Mouse (Mus musculus): ENCODE results near the gene Adamts2. TPM values are rescaled to one million over a fixed set of nuclear protein-coding genes. Genes with fewer than 3 reads are reported as not detected.

Gene Adamts2
- polyA plus RNA-seq, 1 experiment from 2014 or later = 8.5 TPM

DNA sequence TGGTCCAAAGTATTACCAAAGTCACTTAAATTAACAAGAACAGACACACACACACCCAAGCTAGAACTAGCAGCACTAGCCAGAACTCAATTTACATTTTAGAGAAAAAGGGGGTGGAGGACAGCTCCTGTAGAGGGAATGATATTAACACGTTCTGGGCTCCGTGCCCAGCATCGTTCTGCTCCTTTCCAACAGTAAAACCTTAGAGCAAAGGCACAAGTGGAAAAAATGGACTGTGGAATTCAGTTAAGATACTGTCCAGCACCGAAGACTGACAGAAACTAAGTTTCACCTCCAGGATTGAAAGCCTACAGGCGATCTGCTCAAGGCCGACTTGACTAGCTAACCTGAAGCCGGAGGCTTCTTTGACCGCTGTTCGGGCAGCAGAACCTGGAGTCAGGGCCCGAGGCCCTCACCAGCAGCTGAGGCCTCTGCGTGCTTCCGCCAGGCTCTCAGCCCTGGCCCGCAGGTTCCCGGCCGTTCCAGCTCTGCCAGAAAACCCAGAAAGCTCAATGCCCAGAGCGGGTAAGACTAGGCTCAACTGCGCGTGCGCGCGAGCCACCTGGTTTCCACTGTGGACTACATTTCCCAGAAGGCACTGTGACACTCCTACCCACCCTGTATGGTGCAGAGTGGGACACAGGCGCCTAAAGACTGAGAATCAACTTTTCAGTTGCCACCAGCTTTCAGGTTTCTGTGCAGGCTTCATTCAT, 239.3 kb downstream of the Adamts2 start, which contains the start of gene Zfp879:
Gene Zfp879, minus strand, starts transcription at position 530 of the 713 bp plus-strand sequence.
- no peaks in the 10 kb centered on the region for H3K27me3 ChIP-seq (replicated peaks)
- peak within 1 kb of the TSS; percentile 87 for H3K27ac ChIP-seq
- peak; percentile 97 for ATAC-seq
- WGBS = 12% methylated on average over 22 of the region's 22 CpGs
- H3K4me3 ChIP-seq (replicated peaks) = peak within 1 kb of the TSS; percentile 35
- peak within 1 kb of the TSS; percentile 52 for H3K9ac ChIP-seq
- no peaks in the 10 kb centered on the region for H3K9me3 ChIP-seq
- peak within 1 kb of the TSS; percentile 74 for H3K4me2 ChIP-seq (replicated peaks)
- H3K36me3 ChIP-seq = no peaks in the 10 kb centered on the region
- no peaks in the 10 kb centered on the region; the same call in 1 of the 2 replicates for H3K4me1 ChIP-seq (replicated peaks)

- Histone ChIP-seq H3K9me3 (no peaks in the 10 kb centered on the region), H3K36me3 (no peaks in the 10 kb centered on the region), H3K27ac (no peak overlapping the region), H3K27me3 (replicated peaks) (peaks cover 37% of the 10 kb centered on the region), H3K4me1 (replicated peaks) (peaks cover 7% of the 10 kb centered on the region), H3K4me2 (replicated peaks) (no peak overlapping the region), H3K9ac (no peak overlapping the region), H3K4me3 (replicated peaks) (no peak overlapping the region)
- no peak for ATAC-seq
- 85% methylated on average over 3 of the region's 3 CpGs for WGBS
These were observed 244.1 kb downstream of the Adamts2 start for GRCm38 (mm10) chr11:50845951-50846350.

GRCm38 (mm10) chr11:50847047-50847446, 245.2 kb downstream of the Adamts2 start:
- Histone ChIP-seq H3K9ac (no peak overlapping the region), H3K4me3 (replicated peaks) (no peak overlapping the region), H3K9me3 (no peaks in the 10 kb centered on the region), H3K36me3 (no peaks in the 10 kb centered on the region), H3K27me3 (replicated peaks) (peaks cover 48% of the 10 kb centered on the region), H3K4me1 (replicated peaks) (peaks cover 12% of the 10 kb centered on the region), H3K27ac (no peak overlapping the region), H3K4me2 (replicated peaks) (no peak overlapping the region)
- ATAC-seq = no peak
- 73% methylated on average over 5 of the region's 5 CpGs for WGBS

- no peak overlapping the region for H3K9ac ChIP-seq
- H3K4me2 ChIP-seq (replicated peaks) = no peak overlapping the region
- H3K27me3 ChIP-seq (replicated peaks) = peaks cover 59% of the 10 kb centered on the region
- no peaks in the 10 kb centered on the region for H3K9me3 ChIP-seq
- no peak overlapping the region for H3K27ac ChIP-seq
- WGBS = 41% methylated on average over 3 of the region's 3 CpGs
- no peak overlapping the region for H3K4me3 ChIP-seq (replicated peaks)
- peaks cover 12% of the 10 kb centered on the region for H3K4me1 ChIP-seq (replicated peaks)
- no peak for ATAC-seq
- H3K36me3 ChIP-seq = no peaks in the 10 kb centered on the region
These were observed 246.7 kb downstream of the Adamts2 start for GRCm38 (mm10) chr11:50848520-50849137.

GRCm38 (mm10) chr11:50849310-50849709, 247.4 kb downstream of the Adamts2 start:
- ATAC-seq = no peak
- Histone ChIP-seq H3K9me3 (no peaks in the 10 kb centered on the region), H3K4me2 (replicated peaks) (no peak overlapping the region), H3K4me1 (replicated peaks) (peaks cover 12% of the 10 kb centered on the region), H3K4me3 (replicated peaks) (no peak overlapping the region), H3K27me3 (replicated peaks) (peaks cover 59% of the 10 kb centered on the region), H3K36me3 (no peaks in the 10 kb centered on the region), H3K9ac (no peak overlapping the region), H3K27ac (no peak overlapping the region)
- 4% methylated on average over 10 of the region's 10 CpGs for WGBS

DNA sequence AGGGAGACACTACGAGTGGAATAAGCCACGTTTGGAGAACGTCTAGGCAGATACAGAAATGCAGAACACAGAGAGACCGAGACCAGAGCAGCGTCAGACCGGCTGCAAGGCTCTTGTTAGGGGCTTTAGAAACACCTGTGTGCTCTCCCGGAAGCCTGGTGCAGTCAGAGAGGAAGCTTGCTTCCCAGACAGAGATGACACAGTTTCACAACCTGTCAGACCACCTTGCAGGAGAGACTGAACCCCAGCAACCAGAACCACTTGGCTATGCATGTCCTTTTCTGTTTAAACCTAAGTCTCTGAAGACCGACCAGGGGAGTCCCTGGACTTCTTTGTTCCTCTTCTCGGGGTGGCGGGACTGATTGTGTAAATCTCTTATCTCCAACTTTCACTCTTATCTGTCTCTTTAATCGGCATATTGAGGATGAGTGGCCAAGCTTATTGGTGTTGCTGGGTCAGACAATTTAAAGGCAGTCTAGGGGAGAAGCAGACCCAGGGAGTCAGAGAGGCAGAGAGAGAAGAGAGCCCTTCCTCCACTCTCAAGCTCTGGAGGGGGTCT, 248.4 kb downstream of the Adamts2 start, which contains the start of gene Grm6:
Gene Grm6, plus strand, starts transcription at position 509 of the 559 bp plus-strand sequence.
- H3K27me3 ChIP-seq (replicated peaks) = peaks cover 59% of the 10 kb centered on the region

GRCm38 (mm10) chr11:50850989-50851601, 249.2 kb downstream of the Adamts2 start:
- Histone ChIP-seq H3K4me3 (replicated peaks) (peak overlapping the region; percentile 42), H3K4me2 (replicated peaks) (peak overlapping the region; percentile 90), H3K36me3 (no peaks in the 10 kb centered on the region), H3K27me3 (replicated peaks) (peaks cover 59% of the 10 kb centered on the region), H3K9me3 (no peaks in the 10 kb centered on the region), H3K4me1 (replicated peaks) (peaks cover 12% of the 10 kb centered on the region), H3K27ac (no peak overlapping the region), H3K9ac (peak overlapping the region; percentile 10; the same call in 1 of the 2 replicates)
- ATAC-seq = peak; percentile 49; the same call in 1 of the 2 replicates
- under 1% methylated on average over 66 of the region's 72 CpGs for WGBS

More for the DNA sequence above, 248.4 kb downstream of the Adamts2 start, which contains the start of gene Grm6:
- WGBS = under 1% methylated on average over 11 of the region's 11 CpGs
- Histone ChIP-seq H3K4me2 (replicated peaks) (peak within 1 kb of the TSS; percentile 90), H3K27ac (no peak within 1 kb of the TSS), H3K36me3 (no peaks in the 10 kb centered on the region), H3K9ac (peak within 1 kb of the TSS; percentile 10; the same call in 1 of the 2 replicates), H3K4me1 (replicated peaks) (peaks cover 12% of the 10 kb centered on the region), H3K9me3 (no peaks in the 10 kb centered on the region), H3K4me3 (replicated peaks) (peak within 1 kb of the TSS; percentile 42)
- no peak for ATAC-seq

Other genes with a start within 250 kb of the Adamts2 start
- gene Cby3, start 247.6 kb upstream of the Adamts2 start, polyA plus RNA-seq (2015; fragmentation: Nextera tagmentation; extraction: Ambion mirVana) = 0.42 and 0.49 TPM in 2 replicates
- 302 and 324 TPM in 2 replicates for gene Hnrnph1, start 225.1 kb upstream of the Adamts2 start, polyA plus RNA-seq (2015; fragmentation: Nextera tagmentation; extraction: Ambion mirVana)
- gene Rufy1, start 171.0 kb upstream of the Adamts2 start, polyA plus RNA-seq (2015; fragmentation: Nextera tagmentation; extraction: Ambion mirVana) = 19.9 and 22.0 TPM in 2 replicates
- gene Zfp354c, start 225.6 kb downstream of the Adamts2 start, polyA plus RNA-seq (2015; fragmentation: Nextera tagmentation; extraction: Ambion mirVana) = 15.0 and 16.3 TPM in 2 replicates
- 0.33 and 0.44 TPM in 2 replicates for gene Zfp879, start 239.5 kb downstream of the Adamts2 start, polyA plus RNA-seq (2015; fragmentation: Nextera tagmentation; extraction: Ambion mirVana)
- gene Grm6, start 248.6 kb downstream of the Adamts2 start, polyA plus RNA-seq (2015; fragmentation: Nextera tagmentation; extraction: Ambion mirVana) = 0.06 TPM in 1 of 2 replicates, not detected in the other